In genomic region chr6:103321058-103321457, GRCm38 (mm10) we compare ENCODE assay signal across 12 mouse cellular contexts.
"Had no signal": no experiment of that assay in that cellular context is flagged by ENCODE, and none has a peak within 500 bp of the region (broad histone marks: within the 10 kb centered on the region; RNA-seq: fewer than 3 reads in every experiment).

No protein-coding gene starts in this region.

- H3K4me3 ChIP-seq: left cerebral cortex, adult 2 months; limb, embryonic 10.5 days; liver, embryonic 15.5 days; stomach, embryonic 15.5 days had no signal

- H3K4me2 ChIP-seq: liver, embryonic 11.5 days; liver, embryonic 15.5 days; stomach, embryonic 15.5 days had no signal

- ATAC-seq: lung, postnatal 0 days had no signal

- DNase-seq: kidney, adult 8-10 months; kidney, postnatal 25 days; lung, adult 2 months; lung, postnatal 36 days; right cerebral cortex, postnatal 14 days; thymus, postnatal 36 days had no signal

- H3K27me3 ChIP-seq: liver, embryonic 15.5 days; stomach, embryonic 15.5 days had no signal

- H3K36me3 ChIP-seq: limb, embryonic 10.5 days; liver, embryonic 15.5 days; stomach, embryonic 15.5 days had no signal

- H3K9ac ChIP-seq: liver, embryonic 15.5 days; stomach, embryonic 15.5 days had no signal

- H3K4me1 ChIP-seq: liver, embryonic 15.5 days; stomach, embryonic 15.5 days had no signal

- H3K9me3 ChIP-seq: limb, embryonic 10.5 days; liver, embryonic 15.5 days; stomach, embryonic 15.5 days had no signal

- H3K27ac ChIP-seq: left cerebral cortex, adult 2 months; liver, embryonic 15.5 days; stomach, embryonic 15.5 days had no signal
